Mouse (Mus musculus) stomach, postnatal 0 days (tissue): ENCODE results near the gene Tpcn1.

Experiments used
- CTCF ChIP-seq: IDR thresholded peaks from 2 replicates; pipeline ENCODE4 v1.5.1; 2016; ENCODE audit warnings: antibody characterized with exemption, low read depth, mild to moderate bottlenecking, moderate library complexity
- EP300 ChIP-seq: optimal IDR thresholded peaks from 2 replicates; pipeline ENCODE3; 2016; ENCODE audit warnings: antibody characterized with exemption

GRCm38 (mm10) chr5:120555871-120556270, 32.6 kb downstream of the Tpcn1 start:
- TF ChIP-seq CTCF (no peak), EP300 (no peak)
